Mouse (Mus musculus) frontal cortex, adult 2 months (tissue): Measurements from ENCODE around the gene Zfp385b. TPM values are rescaled to one million over a fixed set of nuclear protein-coding genes. Genes with fewer than 3 reads are reported as not detected.

Source experiments
- DNase-seq, 2 experiments: peaks; one replicate each; pipeline ENCODE4 v3.0.0; 2022; ENCODE audit warnings: low spot score in 1 of 2; ENCODE audit errors: extremely low spot score in 1 of 2
- polyA plus RNA-seq: library from polyadenylated mRNA; depleted of rRNA; stranded (reverse); fragments of >200 nt; gene quantifications from 2 replicates; pipeline ENCODE4 v1.2.3, GENCODE M21; 2012

The Zfp385b gene
- polyA plus RNA-seq, 1 experiment, result 59.1 TPM

- no peak for DNase-seq
These were observed 105.6 kb downstream of the Zfp385b start for GRCm38 (mm10) chr2:77713886-77714285.

DNA sequence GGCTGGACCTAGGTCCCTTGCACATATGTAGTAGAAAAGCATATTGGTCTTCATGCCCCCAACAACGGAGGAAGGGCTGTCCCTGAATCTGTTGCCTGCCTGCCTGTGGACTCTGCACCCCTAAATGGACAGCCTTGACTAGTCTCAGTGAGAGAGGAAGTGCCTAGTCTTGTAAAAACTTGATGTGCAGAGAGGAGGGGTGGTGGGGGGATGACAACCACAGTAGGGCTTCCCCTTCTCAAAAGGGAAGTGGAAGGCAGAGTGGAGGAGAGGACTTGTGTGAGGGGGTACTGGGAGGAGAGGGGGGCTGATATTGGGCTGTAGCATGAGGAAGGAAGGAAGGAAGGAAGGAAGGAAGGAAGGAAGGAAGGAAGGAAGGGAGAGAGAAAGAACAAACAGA is 107.7 kb downstream of the Zfp385b start:
- DNase-seq, result no peak

DNA sequence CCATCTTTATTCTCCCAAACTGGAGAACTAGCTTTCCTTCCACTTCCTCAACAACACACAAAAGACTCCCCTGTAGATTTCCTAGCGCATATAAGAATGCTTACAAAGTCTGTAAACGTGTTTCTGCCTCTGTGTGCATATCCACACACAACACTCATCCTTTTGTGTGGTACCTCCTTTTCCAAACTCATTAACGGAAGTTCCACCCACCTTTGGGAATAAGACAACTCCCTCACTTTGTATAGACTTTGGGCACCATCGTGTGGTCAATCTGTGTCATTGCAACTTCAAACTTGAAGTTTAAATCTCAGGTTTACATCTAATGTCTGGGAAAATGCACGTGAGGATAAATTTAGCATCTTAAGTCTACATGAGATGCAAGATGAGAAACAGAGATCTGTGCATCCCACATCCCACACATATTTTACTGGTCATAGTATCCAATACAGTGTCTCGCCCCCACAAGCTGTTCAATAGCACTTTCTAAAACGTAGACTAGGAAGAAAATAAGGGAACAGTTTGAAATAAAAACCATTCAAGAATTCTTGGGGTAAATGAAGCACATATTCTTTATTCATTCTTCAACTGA is 110.1 kb downstream of the Zfp385b start:
- DNase-seq, result peak in 1 of 2 experiments; percentile 66

DNA sequence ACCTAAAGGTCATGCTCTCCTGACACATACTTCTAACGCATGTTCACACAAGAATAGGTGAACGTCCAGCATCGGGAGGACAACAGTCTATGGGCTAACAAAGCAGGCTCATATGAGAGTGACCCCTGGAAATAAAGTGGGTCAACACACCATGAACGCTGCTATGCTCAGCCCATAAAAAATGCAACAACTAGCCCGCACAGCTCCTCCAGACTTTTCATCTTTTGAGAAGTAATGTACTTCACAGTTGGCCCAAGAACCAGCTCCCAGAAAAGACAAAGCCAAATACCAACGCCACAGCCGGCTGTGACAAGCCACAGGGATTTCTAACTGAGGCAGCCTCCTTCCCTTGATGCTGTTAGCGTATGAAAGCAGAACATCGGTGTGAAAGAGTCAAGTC is 112.3 kb downstream of the Zfp385b start:
- no peak for DNase-seq

GRCm38 (mm10) chr2:77705476-77705875 is 114.0 kb downstream of the Zfp385b start:
- DNase-seq, result no peak

- peak; percentile 60 to 77 for DNase-seq
These were observed 116.4 kb downstream of the Zfp385b start for GRCm38 (mm10) chr2:77703080-77703479.

DNA sequence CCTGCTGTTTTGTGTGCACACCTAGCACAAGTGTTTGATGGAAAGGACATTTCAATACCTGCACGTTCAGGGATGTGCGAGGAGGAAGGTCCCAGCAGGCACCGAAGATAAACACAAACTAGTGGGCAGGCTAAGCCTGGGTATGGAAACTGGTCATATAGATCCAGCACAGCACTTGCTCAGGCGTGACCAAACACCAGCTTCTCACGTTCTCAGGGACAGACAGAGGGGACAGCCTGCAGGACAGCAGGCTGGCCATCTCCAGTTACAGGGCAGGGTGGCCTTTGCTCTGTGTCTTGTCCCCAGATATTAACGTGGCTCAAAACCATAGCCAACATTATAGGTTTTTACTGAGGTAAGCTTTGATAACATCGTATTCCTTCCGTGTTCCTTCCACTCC is 128.3 kb downstream of the Zfp385b start:
- no peak for DNase-seq

GRCm38 (mm10) chr2:77690316-77690715 is 129.1 kb downstream of the Zfp385b start:
- DNase-seq, result no peak

DNA sequence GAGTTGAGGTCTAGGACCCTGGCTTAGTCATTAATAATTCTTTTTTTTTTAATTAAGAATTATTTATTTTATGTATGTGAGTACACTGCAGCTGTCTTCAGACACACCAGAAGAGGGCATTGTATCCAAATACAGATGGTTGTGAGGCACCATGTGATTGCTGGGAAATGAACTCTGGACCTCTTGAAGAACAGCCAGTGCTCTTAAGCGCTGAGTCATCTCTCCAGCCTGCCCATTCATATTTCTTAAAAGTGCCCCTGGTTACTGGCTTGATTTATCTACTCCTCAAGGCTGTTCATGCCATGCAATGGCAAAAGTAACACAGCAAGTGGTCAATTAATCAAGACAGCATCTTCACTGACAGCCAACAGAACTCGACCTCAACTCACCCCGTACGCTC is 130.8 kb downstream of the Zfp385b start:
- no peak for DNase-seq

- peak in 1 of 2 experiments; percentile 48 for DNase-seq
These were observed 135.4 kb downstream of the Zfp385b start for GRCm38 (mm10) chr2:77684088-77684487.

GRCm38 (mm10) chr2:77682205-77682604 is 137.2 kb downstream of the Zfp385b start:
- DNase-seq, result no peak

DNA sequence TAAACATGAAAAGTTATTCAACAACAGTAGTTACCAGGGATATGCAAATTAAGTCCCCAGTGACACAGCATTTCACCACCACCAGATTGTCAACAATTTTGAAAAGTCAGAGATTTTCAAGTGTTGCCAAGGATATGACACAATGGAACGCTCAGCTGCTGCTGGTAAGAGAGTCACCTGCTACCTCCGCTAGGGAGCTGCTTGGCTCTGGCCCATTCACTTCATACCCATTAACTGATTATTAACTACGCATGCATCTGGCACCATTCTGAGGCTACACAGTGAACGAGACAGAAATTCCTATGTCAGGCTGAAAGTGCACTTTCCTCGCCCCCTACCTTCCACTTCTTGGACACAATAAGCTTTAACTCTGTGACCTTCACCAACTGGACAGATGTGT is 137.7 kb downstream of the Zfp385b start:
- DNase-seq, result no peak

DNA sequence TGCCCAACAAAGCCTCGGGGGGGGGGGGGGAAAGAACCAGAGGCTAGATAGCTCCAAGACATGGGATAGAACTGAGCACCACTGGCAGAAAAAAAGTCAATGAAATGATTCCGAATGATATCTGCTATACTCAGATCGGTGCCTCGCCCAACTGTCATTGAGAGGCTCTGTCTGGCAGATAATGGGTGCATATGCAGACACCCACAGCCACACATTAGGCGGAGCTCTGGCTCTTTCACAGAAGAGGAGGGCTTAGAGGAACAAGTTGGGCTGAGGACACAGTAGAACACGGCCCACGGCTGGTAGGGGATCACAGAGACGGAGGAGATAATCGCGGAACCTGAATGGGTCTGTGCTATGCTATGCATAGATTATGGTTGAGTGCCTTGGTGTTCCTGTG is 145.7 kb downstream of the Zfp385b start:
- DNase-seq, result no peak

DNA sequence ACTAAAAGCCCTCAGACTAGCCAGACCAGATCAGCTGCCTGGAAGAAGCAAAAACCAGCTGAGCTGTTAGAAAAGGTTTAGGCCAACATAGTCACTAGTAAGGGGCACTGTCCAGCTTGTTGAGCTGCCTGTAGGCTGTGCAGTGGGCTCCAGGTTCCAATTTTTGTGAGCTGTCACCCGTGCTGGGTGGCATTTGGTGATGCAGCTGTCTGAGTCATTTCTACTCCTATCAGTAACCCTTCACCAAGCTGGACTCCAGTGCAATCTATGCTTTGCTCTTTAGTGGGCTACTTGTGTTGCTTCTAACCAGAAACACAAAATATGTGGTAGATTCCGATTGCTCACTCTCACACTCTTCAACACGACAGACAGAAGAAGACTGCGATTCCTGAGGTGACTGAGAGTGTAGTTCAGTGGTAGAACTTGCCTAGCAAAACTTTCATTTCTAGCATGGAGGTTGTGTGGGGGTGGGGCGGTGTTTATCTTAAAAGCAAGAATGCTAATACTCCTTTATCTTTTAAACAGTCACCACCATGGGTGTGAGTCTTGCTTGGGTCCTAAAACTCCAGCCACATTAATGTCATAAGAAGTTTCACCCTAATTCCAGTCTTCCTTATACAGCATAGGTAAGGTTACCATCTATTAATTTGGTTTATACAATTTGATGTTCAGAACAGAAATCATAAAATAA is 147.1 kb downstream of the Zfp385b start:
- DNase-seq, result no peak

- peak; percentile 18 to 81 for DNase-seq
These were observed 157.3 kb downstream of the Zfp385b start for GRCm38 (mm10) chr2:77662171-77662570.

- no peak for DNase-seq
These were observed 165.8 kb downstream of the Zfp385b start for GRCm38 (mm10) chr2:77653686-77654085.

GRCm38 (mm10) chr2:77641521-77642170 is 177.8 kb downstream of the Zfp385b start:
- DNase-seq, result peak; percentile 32 to 65

GRCm38 (mm10) chr2:77639993-77640392 is 179.4 kb downstream of the Zfp385b start:
- DNase-seq, result no peak

DNA sequence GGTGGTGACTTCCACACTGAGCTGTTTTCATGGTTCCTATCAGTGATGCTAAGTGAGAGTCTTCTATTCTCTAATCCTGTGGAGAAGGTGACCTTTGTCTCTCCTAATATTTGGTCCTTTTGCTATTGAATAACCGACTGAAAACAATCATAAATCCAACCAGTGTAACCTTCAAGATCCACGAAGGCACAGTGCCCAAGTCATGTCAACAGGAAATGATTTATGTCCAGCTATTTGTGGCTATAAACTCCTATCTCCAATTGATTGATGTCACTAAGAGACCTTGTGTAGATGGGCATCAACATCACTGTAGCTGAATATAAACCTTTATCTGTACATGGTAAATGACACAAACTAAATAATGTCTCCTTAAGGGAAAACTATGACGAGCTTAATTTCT is 187.8 kb downstream of the Zfp385b start:
- DNase-seq, result no peak

- no peak for DNase-seq
These were observed 191.7 kb downstream of the Zfp385b start for GRCm38 (mm10) chr2:77627622-77628231.

DNA sequence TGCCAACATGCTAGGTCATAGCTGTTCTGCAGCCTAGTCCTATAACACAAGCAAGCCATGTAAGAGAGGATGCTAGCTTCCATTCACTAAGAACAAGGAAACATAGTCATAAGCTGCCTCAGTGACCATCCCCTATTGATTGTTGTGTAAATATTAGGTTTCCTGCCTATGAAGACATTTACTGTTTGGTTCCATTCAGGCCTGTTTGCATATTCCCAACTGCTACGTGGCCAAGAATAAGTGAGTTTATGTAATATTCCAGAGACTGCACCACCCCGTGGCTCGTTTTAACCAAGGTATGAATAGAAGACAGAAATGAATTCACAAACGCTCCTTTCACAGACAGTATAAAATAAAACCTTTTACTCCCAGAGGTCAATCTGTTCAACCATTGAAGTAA is 200.8 kb downstream of the Zfp385b start:
- DNase-seq, result no peak
